Mouse (Mus musculus): ENCODE measurements around the gene Adarb1. TPM values are rescaled to one million over a fixed set of nuclear protein-coding genes. Genes with fewer than 3 reads are reported as not detected.

Gene Adarb1
- polyA plus RNA-seq, 1 experiment = 3.3 TPM

DNA sequence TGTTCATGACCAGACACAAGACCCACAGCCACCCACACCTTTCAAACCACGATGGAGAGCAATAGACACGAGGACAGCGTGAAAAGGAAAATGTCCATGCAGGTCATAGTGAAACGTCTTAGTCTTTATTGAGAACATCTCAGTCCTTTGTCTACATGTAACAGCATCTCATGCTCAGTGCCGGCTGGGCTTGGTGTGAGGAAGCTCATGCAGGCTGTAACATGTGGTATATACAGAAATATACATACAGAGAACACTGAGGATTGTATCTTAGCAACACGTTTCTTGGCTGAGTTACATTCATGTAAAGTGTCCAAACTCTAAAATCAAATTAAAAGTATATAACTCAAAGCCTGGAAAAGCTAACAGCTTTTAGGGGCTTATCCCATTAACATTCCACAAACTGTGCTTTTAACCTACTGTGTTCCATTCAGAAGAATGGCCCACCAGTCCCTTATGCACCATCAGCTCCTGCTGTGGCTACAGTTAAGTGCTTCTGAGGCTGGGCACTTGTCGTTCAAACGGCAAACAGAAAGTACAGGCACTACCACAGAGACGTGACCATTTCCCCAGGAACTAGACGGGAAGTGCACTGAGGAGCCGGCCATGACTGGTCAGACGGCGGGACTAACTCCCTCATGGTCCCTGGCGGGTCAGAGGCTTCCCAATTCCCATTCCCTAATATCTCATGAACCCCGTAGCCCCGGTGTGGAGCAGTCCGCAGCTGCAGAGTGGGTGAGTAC, 127.3 kb downstream of the Adarb1 start:
- Histone ChIP-seq H3ac (ENCODE audit: control insufficient read depth, insufficient read length, low read depth) (no peak overlapping the region), H3K79me2 (ENCODE audit: control insufficient read depth, insufficient read depth) (no peaks in the 10 kb centered on the region), H3K4me3 (ENCODE audit: insufficient read depth, poor library complexity, severe bottlenecking) (no peak overlapping the region), H3K36me3 (ENCODE audit: control insufficient read depth, insufficient read depth) (no peaks in the 10 kb centered on the region), H3K27me3 (ENCODE audit: control insufficient read depth, insufficient read depth, insufficient read length) (no peaks in the 10 kb centered on the region), H3K79me3 (ENCODE audit: low read depth) (no peaks in the 10 kb centered on the region)
- TF ChIP-seq CTCF (IDR thresholded peaks at IDR 0.05; ENCODE audit: control insufficient read depth, insufficient read depth, insufficient read length) (no peak), FOSL1 (IDR thresholded peaks at IDR 0.05; ENCODE audit: insufficient read depth, low read length, poor library complexity, severe bottlenecking) (no peak), MYOG (IDR thresholded peaks at IDR 0.05; ENCODE audit: control insufficient read depth, extremely low read depth, insufficient read length) (no peak), CEBPB (IDR thresholded peaks at IDR 0.05; ENCODE audit: low read depth) (no peak), MYOD1 (IDR thresholded peaks at IDR 0.05; ENCODE audit: control insufficient read depth, insufficient read length, low read depth) (no peak), MAX (IDR thresholded peaks at IDR 0.05) (no peak), USF1 (IDR thresholded peaks at IDR 0.05; ENCODE audit: low read depth) (no peak)

DNA sequence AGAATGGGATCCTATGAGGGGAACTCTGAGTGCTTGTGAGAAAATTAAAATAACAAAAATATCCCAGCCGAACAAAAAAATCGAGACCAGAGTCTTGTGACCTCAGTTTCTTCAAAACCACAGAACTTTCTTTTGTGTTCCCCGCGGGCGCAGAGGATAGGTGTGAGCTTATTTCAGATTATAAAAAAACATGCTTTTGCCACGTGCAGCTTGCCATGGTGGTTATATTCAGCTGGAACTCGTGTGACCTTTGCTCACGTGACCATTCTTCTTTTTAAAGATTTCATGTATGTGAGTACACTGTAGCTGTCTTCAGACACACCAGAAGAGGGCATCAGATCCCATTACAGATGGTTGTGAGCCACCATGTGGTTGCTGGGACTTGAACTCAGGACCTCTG, 128.5 kb downstream of the Adarb1 start:
- TF ChIP-seq FOSL1 (IDR thresholded peaks at IDR 0.05; ENCODE audit: insufficient read depth, low read length, poor library complexity, severe bottlenecking) (no peak), USF1 (IDR thresholded peaks at IDR 0.05; ENCODE audit: low read depth) (no peak), CEBPB (IDR thresholded peaks at IDR 0.05; ENCODE audit: low read depth) (no peak), MAX (IDR thresholded peaks at IDR 0.05) (no peak), MYOG (IDR thresholded peaks at IDR 0.05; ENCODE audit: control insufficient read depth, extremely low read depth, insufficient read length) (no peak), MYOD1 (IDR thresholded peaks at IDR 0.05; ENCODE audit: control insufficient read depth, insufficient read length, low read depth) (no peak), CTCF (IDR thresholded peaks at IDR 0.05; ENCODE audit: control insufficient read depth, insufficient read depth, insufficient read length) (no peak)
- H3K79me3 ChIP-seq (ENCODE audit: low read depth) = no peaks in the 10 kb centered on the region
- no peak overlapping the region for H3K4me3 ChIP-seq (ENCODE audit: insufficient read depth, poor library complexity, severe bottlenecking)
- H3K27me3 ChIP-seq (ENCODE audit: control insufficient read depth, insufficient read depth, insufficient read length) = no peaks in the 10 kb centered on the region
- H3ac ChIP-seq (ENCODE audit: control insufficient read depth, insufficient read length, low read depth) = no peak overlapping the region
- H3K79me2 ChIP-seq (ENCODE audit: control insufficient read depth, insufficient read depth) = no peaks in the 10 kb centered on the region
- H3K36me3 ChIP-seq (ENCODE audit: control insufficient read depth, insufficient read depth) = no peaks in the 10 kb centered on the region

DNA sequence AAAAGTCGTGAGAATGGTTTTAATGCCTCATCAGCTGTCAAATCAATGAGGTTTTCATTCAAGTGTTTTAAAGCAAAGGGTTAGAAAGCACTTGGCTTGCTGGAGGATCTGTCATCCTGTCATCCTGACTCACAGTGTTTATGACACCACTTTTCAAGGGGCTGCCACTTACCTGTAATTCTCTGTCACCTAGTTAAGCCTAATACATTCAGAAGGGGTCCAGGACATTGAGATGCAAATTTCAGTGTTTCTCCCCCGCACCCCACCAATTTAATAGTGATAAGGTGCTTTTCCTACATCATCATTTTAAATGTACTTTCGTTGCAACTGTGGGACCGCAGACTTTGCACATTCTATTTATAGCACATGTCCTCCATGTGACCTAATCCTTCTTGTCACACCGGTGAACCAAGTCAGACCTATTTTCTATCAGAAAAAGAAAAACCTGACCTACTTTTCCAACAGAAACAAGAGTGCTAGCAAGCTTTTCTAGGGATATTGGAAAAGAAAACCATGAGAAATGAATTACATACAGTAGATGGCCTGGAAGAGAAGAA, 129.4 kb downstream of the Adarb1 start:
- Histone ChIP-seq H3K36me3 (ENCODE audit: control insufficient read depth, insufficient read depth) (no peaks in the 10 kb centered on the region), H3K27me3 (ENCODE audit: control insufficient read depth, insufficient read depth, insufficient read length) (no peaks in the 10 kb centered on the region), H3ac (ENCODE audit: control insufficient read depth, insufficient read length, low read depth) (no peak overlapping the region), H3K79me2 (ENCODE audit: control insufficient read depth, insufficient read depth) (no peaks in the 10 kb centered on the region), H3K4me3 (ENCODE audit: insufficient read depth, poor library complexity, severe bottlenecking) (no peak overlapping the region), H3K79me3 (ENCODE audit: low read depth) (no peaks in the 10 kb centered on the region)
- TF ChIP-seq MYOD1 (IDR thresholded peaks at IDR 0.05; ENCODE audit: control insufficient read depth, insufficient read length, low read depth) (no peak), CTCF (IDR thresholded peaks at IDR 0.05; ENCODE audit: control insufficient read depth, insufficient read depth, insufficient read length) (no peak), MAX (IDR thresholded peaks at IDR 0.05) (no peak), MYOG (IDR thresholded peaks at IDR 0.05; ENCODE audit: control insufficient read depth, extremely low read depth, insufficient read length) (no peak), USF1 (IDR thresholded peaks at IDR 0.05; ENCODE audit: low read depth) (no peak), FOSL1 (IDR thresholded peaks at IDR 0.05; ENCODE audit: insufficient read depth, low read length, poor library complexity, severe bottlenecking) (no peak), CEBPB (IDR thresholded peaks at IDR 0.05; ENCODE audit: low read depth) (no peak)

DNA sequence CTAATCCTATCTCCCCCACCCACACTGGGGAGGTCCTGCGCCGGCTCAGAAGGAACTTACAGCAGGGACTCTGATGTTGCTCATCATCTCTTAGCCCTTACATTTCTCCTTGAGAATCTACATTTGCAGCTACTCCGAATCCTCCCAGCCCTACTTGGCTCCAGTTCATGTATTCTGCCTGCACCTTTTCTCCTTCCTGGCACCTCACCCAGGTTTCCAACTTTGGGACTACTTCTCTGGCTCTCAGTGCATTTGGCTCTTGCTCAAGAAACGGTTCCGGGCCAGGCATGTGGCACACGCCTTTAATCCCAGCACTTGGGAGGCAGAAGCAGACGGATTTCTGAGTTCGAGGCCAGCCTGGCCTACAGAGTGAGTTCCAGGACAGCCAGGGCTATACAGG, 130.4 kb downstream of the Adarb1 start:
- Histone ChIP-seq H3K79me3 (ENCODE audit: low read depth) (no peaks in the 10 kb centered on the region), H3K36me3 (ENCODE audit: control insufficient read depth, insufficient read depth) (no peaks in the 10 kb centered on the region), H3K4me3 (ENCODE audit: insufficient read depth, poor library complexity, severe bottlenecking) (no peak overlapping the region), H3K27me3 (ENCODE audit: control insufficient read depth, insufficient read depth, insufficient read length) (no peaks in the 10 kb centered on the region), H3ac (ENCODE audit: control insufficient read depth, insufficient read length, low read depth) (no peak overlapping the region), H3K79me2 (ENCODE audit: control insufficient read depth, insufficient read depth) (no peaks in the 10 kb centered on the region)
- TF ChIP-seq USF1 (IDR thresholded peaks at IDR 0.05; ENCODE audit: low read depth) (no peak), FOSL1 (IDR thresholded peaks at IDR 0.05; ENCODE audit: insufficient read depth, low read length, poor library complexity, severe bottlenecking) (no peak), MAX (IDR thresholded peaks at IDR 0.05) (no peak), MYOD1 (IDR thresholded peaks at IDR 0.05; ENCODE audit: control insufficient read depth, insufficient read length, low read depth) (no peak), CTCF (IDR thresholded peaks at IDR 0.05; ENCODE audit: control insufficient read depth, insufficient read depth, insufficient read length) (no peak), MYOG (IDR thresholded peaks at IDR 0.05; ENCODE audit: control insufficient read depth, extremely low read depth, insufficient read length) (no peak), CEBPB (IDR thresholded peaks at IDR 0.05; ENCODE audit: low read depth) (no peak)

DNA sequence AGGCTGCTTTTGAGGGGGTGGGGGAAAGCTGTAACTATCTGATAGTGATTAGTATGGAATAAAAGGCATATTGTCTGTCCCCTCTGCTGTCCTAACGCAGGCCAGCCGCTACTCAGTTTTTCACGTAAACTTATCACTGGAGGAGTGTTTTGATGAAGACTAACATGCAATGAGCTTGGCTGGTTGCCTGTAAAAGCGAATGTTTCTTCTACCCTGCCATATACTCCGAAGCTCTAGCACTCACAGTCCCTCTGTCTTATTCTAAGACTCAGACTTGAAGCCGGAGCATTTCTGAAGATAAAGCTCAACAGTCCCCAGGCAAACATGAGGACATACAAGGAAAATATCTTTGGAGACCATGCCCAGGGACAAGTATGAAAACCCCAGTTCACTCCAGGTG, 133.2 kb downstream of the Adarb1 start:
- H3K79me3 ChIP-seq (ENCODE audit: low read depth) = no peaks in the 10 kb centered on the region
- no peak overlapping the region for H3ac ChIP-seq (ENCODE audit: control insufficient read depth, insufficient read length, low read depth)
- no peaks in the 10 kb centered on the region for H3K79me2 ChIP-seq (ENCODE audit: control insufficient read depth, insufficient read depth)
- H3K36me3 ChIP-seq (ENCODE audit: control insufficient read depth, insufficient read depth) = no peaks in the 10 kb centered on the region
- peaks cover 3% of the 10 kb centered on the region for H3K27me3 ChIP-seq (ENCODE audit: control insufficient read depth, insufficient read depth, insufficient read length)
- TF ChIP-seq MYOG (IDR thresholded peaks at IDR 0.05; ENCODE audit: control insufficient read depth, extremely low read depth, insufficient read length) (no peak), CEBPB (IDR thresholded peaks at IDR 0.05; ENCODE audit: low read depth) (no peak), MAX (IDR thresholded peaks at IDR 0.05) (no peak), CTCF (IDR thresholded peaks at IDR 0.05; ENCODE audit: control insufficient read depth, insufficient read depth, insufficient read length) (no peak), MYOD1 (IDR thresholded peaks at IDR 0.05; ENCODE audit: control insufficient read depth, insufficient read length, low read depth) (no peak), USF1 (IDR thresholded peaks at IDR 0.05; ENCODE audit: low read depth) (no peak), FOSL1 (IDR thresholded peaks at IDR 0.05; ENCODE audit: insufficient read depth, low read length, poor library complexity, severe bottlenecking) (no peak)
- H3K4me3 ChIP-seq (ENCODE audit: insufficient read depth, poor library complexity, severe bottlenecking) = no peak overlapping the region
